Mouse (Mus musculus) kidney, postnatal 0 days (tissue): ENCODE results near the gene Galr3. TPM values are rescaled to one million over a fixed set of nuclear protein-coding genes. Genes with fewer than 3 reads are reported as not detected.
A peak's percentile ranks its signal among the peaks of the same experiment; 100 is the strongest.
"Not testable (repeated sequence)": the region's sequence is repeated elsewhere in the genome, so short reads cannot be mapped to it uniquely, and the experiment has no call there.

Experiments
- ATAC-seq: fragments of 200-750 bp; cut with Nextera tagmentation; replicated peaks from 2 replicates; pipeline ENCODE4 v1.8.0; 2017; ENCODE audit warnings: low read depth, moderate number of reproducible peaks, moderate TSS enrichment, moderate library complexity; ENCODE audit not compliant: low FRiP score
- DNase-seq: peaks from one replicate; pipeline ENCODE4 v3.0.0-alpha.2; 2016; ENCODE audit warnings: low spot score
- H3K27ac ChIP-seq: fragments of 300-500 bp; sonication (generic); 2 replicates; pipeline ENCODE4 v1.5.1; 2014; ENCODE audit warnings: mild to moderate bottlenecking
- H3K27me3 ChIP-seq: fragments of 300-500 bp; sonication (generic); 2 replicates; pipeline ENCODE4 v1.6.1; 2014; ENCODE audit warnings: low read length, mixed read lengths; ENCODE audit not compliant: insufficient read depth
- H3K36me3 ChIP-seq: fragments of 300-500 bp; sonication (generic); 2 replicates; pipeline ENCODE4 v1.6.1; 2014; ENCODE audit warnings: low read length, mixed read lengths; ENCODE audit not compliant: insufficient read depth
- H3K4me1 ChIP-seq: fragments of 300-500 bp; sonication (generic); replicated peaks from 2 replicates; pipeline ENCODE4 v1.6.1; 2014; ENCODE audit warnings: antibody characterized with exemption, low read length, mixed read lengths; ENCODE audit not compliant: insufficient read depth
- H3K4me2 ChIP-seq: fragments of 300-500 bp; sonication (generic); 2 replicates; pipeline ENCODE4 v1.6.1; 2014; ENCODE audit warnings: mild to moderate bottlenecking, low read length, moderate library complexity, mixed read lengths
- H3K4me3 ChIP-seq: fragments of 300-500 bp; sonication (generic); replicated peaks from 2 replicates; pipeline ENCODE4 v1.5.1; 2014; ENCODE audit warnings: low read depth, low read length
- H3K9ac ChIP-seq: fragments of 300-500 bp; sonication (generic); 2 replicates; pipeline ENCODE4 v1.6.1; 2014; ENCODE audit warnings: low read depth, low read length
- H3K9me3 ChIP-seq: fragments of 300-500 bp; sonication (generic); replicated peaks from 2 replicates; pipeline ENCODE4 v1.6.1; 2016; ENCODE audit warnings: low read length, inconsistent platforms, mixed read lengths
- CTCF ChIP-seq: IDR thresholded peaks from 2 replicates; pipeline ENCODE4 v1.5.1; 2016; ENCODE audit warnings: antibody characterized with exemption, low read depth, mild to moderate bottlenecking, moderate library complexity
- WGBS: fragments of 180-500 bp; shearing (Covaris S2); extraction: QIAGEN DNeasy Blood & Tissue Kit; methylation state at CpG from one replicate; pipeline ENCODE4 v1.1.7; 2014; 5-methylcytosine and 5-hydroxymethylcytosine counted together
- polyA plus RNA-seq: library from polyadenylated mRNA; unstranded; fragments of >200 nt; fragmentation: Nextera tagmentation; extraction: Ambion mirVana; gene quantifications from 2 replicates; pipeline ENCODE4 v1.2.1, GENCODE M21; 2015

Gene Galr3
- polyA plus RNA-seq, 1 experiment from 2014 or later, result 0.13 TPM

DNA sequence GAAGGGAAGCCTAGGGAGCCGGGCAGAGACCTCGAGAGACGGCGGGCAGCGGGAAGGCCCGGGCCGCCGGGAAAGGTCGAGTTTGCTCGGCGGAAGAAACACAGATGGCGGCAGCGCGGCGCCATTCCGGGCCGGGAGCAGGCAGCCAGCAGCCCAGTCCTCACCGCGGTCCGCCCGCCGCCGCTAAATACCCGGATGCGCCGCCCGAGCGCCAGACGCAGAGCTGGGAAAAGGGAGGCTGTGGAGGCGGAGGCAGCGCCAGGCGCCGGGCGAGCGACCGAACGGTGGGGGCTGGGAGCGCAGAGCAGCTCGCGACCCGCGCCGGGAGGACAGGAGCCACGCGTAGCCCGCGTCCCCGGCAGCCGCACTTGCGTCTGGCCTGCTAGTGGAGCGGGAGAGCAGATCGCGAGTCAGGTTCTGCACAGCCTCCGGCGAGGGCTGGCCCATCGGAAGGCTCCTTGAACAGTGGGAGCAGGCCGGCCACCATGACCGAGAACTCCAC, 13.4 kb upstream of the Galr3 start, which contains the start of gene H1f0:
Gene H1f0, plus strand, starts transcription at position 214 of the 502 bp plus-strand sequence.
- Histone ChIP-seq H3K4me3 (peak within 1 kb of the TSS; percentile 67), H3K4me1 (peaks cover 19% of the 10 kb centered on the region), H3K9ac (peak within 1 kb of the TSS; percentile 94), H3K9me3 (no peaks in the 10 kb centered on the region), H3K27ac (peak within 1 kb of the TSS; percentile 95), H3K36me3 (0 out of 2 replicates have a peak, but pooled peaks cover 3% of the 10 kb centered on the region), H3K4me2 (peak within 1 kb of the TSS; percentile 81), H3K27me3 (no peaks in the 10 kb centered on the region)
- DNase-seq (peak; percentile 96), ATAC-seq (peak; percentile 72)
- under 1% methylated on average over 52 of the region's 58 CpGs for WGBS
- no peak for TF ChIP-seq CTCF

DNA sequence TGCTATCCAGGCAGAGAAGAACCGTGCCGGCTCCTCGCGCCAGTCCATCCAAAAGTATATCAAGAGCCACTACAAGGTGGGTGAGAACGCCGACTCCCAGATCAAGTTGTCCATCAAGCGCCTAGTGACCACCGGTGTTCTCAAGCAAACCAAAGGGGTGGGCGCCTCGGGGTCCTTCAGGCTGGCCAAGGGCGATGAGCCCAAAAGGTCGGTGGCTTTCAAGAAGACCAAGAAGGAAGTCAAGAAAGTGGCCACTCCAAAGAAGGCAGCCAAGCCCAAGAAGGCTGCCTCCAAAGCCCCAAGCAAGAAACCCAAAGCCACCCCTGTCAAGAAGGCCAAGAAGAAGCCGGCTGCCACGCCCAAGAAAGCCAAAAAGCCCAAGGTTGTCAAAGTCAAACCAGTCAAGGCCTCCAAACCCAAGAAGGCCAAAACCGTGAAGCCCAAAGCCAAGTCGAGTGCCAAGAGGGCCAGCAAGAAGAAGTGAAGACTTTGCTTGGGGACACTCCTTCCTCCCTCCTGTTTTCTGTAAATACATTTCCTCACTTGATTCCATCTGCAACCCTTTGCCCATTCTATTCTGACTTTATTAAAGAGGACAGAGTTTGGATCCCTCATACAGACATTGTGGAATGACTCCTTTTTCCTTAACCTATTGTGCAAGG, 12.7 kb upstream of the Galr3 start:
- Histone ChIP-seq H3K4me2 (peak overlapping the region; percentile 81), H3K36me3 (0 out of 2 replicates have a peak, but pooled peaks cover 3% of the 10 kb centered on the region), H3K4me1 (peaks cover 19% of the 10 kb centered on the region), H3K9ac (peak overlapping the region; percentile 94), H3K4me3 (peak overlapping the region; percentile 67), H3K27me3 (no peaks in the 10 kb centered on the region), H3K27ac (peak overlapping the region; percentile 95), H3K9me3 (no peaks in the 10 kb centered on the region)
- no peak for TF ChIP-seq CTCF
- WGBS, result 16% methylated on average over 16 of the region's 16 CpGs
- ATAC-seq, result no peak
- no peak for DNase-seq

DNA sequence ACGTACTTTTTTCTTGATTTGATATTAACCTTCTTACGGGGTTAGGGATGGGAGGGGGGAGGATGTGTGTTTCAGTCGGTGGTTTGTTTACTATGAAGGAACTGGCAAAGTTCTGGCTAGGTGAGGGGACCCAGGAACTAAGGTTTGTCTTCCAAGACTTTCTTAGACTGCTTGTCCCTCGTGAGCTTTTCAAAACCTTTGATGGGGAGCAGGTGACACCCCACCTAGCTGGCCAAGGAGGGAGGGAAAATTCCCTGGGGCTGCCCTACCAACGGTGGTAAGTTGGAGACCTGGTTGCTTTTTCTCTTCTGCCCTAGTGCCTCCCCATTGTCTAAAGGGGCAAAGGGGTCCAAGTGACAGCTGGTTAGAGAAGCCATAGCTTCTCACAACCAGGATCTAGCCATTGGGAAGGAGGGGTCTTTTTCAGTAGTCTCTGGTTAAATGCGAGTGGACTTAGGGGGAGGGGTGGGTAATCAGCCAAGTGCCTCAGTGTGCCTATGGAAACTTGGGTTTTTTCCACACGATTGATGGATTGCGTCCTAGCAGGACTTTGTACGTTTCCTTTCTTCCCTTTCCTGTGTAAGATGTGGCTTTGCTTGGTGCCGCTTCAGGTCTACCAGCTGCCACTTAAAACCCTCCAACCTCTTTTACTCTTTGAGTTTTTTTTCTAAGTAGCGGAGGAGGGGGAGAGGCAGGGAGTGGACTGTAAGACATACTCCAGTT, 12.0 kb upstream of the Galr3 start:
- Histone ChIP-seq H3K27me3 (no peaks in the 10 kb centered on the region), H3K9me3 (no peaks in the 10 kb centered on the region), H3K4me2 (peak overlapping the region; percentile 81), H3K9ac (peak overlapping the region; percentile 94), H3K4me3 (peak overlapping the region; percentile 67), H3K4me1 (peaks cover 19% of the 10 kb centered on the region), H3K27ac (peak overlapping the region; percentile 95), H3K36me3 (0 out of 2 replicates have a peak, but pooled peaks cover 3% of the 10 kb centered on the region)
- ATAC-seq (no peak), DNase-seq (peak; percentile 57)
- TF ChIP-seq CTCF, result no peak
- WGBS, result 1% methylated on average over 11 of the region's 11 CpGs

DNA sequence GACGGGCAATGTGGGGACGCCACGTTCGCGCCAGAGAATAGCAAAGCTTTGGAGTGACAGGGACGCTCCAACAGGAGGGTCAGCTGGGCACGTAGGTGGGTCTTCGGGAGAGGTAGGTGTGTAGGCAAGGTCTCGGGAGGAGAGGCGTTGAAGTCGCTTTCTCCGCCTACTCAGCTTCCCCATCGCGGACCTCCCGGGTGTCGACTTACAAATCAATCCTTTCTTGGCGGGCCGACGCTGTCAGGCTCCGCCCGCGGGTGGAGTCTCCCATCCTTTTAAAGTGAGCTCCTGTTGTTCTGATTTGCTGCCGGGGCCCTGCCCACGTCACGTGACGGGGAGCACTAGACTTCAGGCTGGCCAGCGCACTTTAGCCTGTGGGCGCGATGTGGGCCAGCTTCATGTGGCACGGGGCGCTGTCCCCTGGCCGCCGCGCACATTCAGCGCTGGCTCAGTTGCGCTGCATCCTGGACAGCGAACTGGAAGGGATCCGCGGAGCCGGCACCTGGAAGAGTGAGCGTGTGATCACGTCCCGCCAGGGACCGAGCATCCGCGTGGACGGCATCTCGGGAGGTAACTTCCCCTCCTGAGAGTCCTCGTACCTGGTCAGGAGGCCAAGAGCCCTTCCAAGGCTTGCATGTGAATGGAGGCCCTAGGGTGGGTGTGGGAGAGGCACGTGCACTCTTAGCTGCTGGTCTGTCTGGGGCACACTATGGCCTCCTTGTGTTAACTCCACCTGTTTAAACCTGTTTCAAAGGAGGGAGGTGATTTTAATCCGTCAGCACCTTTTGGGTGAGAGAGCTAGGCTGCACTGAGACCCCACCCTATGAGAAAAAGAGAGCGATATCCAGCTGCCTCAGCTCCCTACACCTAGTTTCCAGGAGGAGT, 10.9 kb upstream of the Galr3 start:
- ATAC-seq (peak; percentile 77), DNase-seq (peak; percentile 98)
- H3K27ac ChIP-seq, result peak overlapping the region; percentile 95
- peak; percentile 10; the same call in 1 of the 2 replicates for TF ChIP-seq CTCF
- H3K36me3 ChIP-seq, result 0 out of 2 replicates have a peak, but pooled peaks cover 3% of the 10 kb centered on the region
- 2% methylated on average over 52 of the region's 52 CpGs for WGBS
- H3K27me3 ChIP-seq, result no peaks in the 10 kb centered on the region
- H3K9ac ChIP-seq, result peak overlapping the region; percentile 94
- peaks cover 15% of the 10 kb centered on the region for H3K4me1 ChIP-seq
- peak overlapping the region; percentile 67 for H3K4me3 ChIP-seq
- no peaks in the 10 kb centered on the region for H3K9me3 ChIP-seq
- H3K4me2 ChIP-seq, result peak overlapping the region; percentile 81

DNA sequence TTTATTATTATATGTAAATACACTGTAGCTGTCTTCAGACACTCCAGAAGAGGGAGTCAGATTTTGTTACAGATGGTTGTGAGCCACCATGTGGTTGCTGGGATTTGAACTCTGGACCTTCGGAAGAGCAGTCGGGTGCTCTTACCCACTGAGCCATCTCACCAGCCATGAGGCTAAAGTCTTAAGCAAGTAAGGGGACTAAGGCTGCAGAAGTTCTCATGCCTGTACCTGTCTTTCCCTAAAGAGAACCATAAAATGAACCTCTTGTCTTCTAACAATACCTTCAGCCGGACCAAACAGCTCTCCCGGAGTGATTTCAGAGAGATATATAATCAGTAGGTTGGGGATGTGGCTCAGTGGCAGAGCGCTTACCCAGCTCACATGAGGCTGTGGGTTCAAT, 9.8 kb upstream of the Galr3 start:
- H3K4me1 ChIP-seq, DNase-seq, H3K27me3 ChIP-seq, H3K9me3 ChIP-seq, ATAC-seq, H3K4me3 ChIP-seq, H3K9ac ChIP-seq, H3K27ac ChIP-seq: not testable (repeated sequence)
- Histone ChIP-seq H3K4me2 (peak overlapping the region; percentile 81; the same call in 1 of the 2 replicates), H3K36me3 (peaks cover 12% of the 10 kb centered on the region; the same call in 1 of the 2 replicates)
- WGBS, result 90% methylated on average over 5 of the region's 5 CpGs
